Mouse (Mus musculus): ENCODE data around the gene Tpi1.
"Not testable (repeated sequence)": the region's sequence is repeated elsewhere in the genome, so short reads cannot be mapped to it uniquely, and the experiment has no call there.

Gene Tpi1

DNA sequence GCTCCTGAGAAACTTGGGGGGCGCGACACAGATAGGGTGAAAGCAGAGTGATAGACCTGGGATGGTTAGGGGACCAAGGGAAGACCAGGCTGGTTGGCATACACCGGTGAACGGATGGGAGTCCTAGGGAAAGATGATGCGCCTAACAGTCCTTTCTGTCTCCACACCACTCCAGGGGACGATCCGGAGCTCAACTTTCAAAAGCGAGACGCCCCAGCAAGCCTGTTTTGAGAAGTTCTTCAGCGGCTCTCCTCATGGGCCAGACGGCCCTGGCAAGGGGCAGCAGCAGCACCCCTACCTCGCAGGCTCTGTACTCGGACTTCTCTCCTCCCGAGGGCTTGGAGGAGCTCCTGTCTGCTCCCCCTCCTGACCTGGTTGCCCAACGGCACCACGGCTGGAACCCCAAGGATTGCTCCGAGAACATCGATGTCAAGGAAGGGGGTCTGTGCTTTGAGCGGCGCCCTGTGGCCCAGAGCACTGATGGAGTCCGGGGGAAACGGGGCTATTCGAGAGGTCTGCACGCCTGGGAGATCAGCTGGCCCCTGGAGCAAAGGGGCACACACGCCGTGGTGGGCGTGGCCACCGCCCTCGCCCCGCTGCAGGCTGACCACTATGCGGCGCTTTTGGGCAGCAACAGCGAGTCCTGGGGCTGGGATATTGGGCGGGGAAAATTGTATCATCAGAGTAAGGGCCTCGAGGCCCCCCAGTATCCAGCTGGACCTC is 4.9 kb downstream of the Tpi1 start:
- DNase-seq (ENCODE audit: low spot score in 2 of 2): peak; percentile 84 to 87

DNA sequence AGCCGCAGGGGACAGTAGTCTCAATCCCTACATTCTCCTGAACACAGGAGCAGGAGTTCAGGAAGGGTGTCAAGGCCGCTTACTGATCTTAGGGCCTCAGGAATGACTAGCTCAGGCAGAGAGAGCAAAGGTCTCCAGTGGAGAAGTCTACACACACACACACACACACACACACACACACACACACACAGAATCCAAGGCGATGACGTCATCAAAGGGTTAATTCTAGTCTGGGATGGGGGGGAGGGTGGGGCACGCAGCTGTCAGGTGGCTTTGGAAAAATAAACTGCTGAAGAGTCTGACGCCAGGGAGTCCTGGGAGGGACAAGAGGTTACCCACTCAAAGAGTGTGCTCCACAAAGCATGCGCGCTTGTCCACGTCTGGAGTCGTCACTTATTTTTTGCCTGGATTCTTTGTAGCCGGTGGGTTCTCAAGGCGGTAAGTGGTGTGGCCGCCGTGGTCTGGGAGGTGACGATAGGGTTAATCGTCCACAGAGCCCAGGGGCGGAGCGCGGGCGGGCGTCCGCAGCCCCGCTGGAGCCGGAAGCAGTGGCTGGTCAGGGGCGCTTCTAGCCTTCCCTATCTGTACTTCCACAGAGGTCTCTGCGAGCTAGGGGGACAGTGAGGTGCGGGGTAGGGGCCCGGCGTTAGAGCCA is 5.6 kb downstream of the Tpi1 start, which contains the start of gene Spsb2:
Gene Spsb2 (plus strand): TSS at position 304 of the 655 bp plus-strand sequence.
- DNase-seq (ENCODE audit: low spot score in 2 of 2): peak; percentile 77 to 78

DNA sequence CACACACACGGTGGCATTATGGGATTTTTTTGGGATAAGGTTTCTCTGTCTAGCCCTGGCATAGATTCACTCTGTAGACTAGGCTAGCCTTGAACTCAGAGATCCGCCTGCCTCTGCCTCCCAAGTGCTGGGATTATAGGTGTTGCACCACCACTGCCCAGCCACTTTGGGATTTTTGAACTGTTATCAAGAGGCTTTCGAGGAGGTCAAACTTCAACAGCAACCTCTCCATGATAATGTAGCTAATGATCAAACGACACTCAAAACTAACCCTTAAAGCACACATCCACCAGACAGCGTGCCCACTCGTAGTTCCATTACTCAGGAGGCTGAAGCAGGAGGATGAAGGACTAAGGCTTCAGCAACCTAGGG is 6.1 kb downstream of the Tpi1 start:
- DNase-seq (ENCODE audit: low spot score in 2 of 2): no peak

DNA sequence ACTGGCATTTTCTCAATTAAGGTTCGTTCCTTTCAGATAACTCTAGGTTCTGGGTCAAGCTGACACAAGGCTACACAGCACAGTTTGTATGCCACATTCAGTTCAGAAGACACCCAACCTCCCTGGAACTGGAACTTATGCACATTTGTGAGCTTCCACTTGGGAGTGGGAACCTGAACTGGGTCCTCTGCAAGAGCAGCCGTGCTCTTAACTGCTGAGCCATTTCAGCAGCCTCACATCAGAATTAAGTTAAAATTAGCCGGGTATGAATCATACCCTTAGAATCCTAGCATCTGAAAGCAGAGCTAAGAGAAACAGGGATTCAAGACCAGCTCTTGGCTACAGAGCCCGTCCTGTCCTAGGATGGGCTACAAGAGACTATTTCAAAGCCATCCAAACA is 6.7 kb downstream of the Tpi1 start:
- no peak for DNase-seq (ENCODE audit: low spot score in 2 of 2)

DNA sequence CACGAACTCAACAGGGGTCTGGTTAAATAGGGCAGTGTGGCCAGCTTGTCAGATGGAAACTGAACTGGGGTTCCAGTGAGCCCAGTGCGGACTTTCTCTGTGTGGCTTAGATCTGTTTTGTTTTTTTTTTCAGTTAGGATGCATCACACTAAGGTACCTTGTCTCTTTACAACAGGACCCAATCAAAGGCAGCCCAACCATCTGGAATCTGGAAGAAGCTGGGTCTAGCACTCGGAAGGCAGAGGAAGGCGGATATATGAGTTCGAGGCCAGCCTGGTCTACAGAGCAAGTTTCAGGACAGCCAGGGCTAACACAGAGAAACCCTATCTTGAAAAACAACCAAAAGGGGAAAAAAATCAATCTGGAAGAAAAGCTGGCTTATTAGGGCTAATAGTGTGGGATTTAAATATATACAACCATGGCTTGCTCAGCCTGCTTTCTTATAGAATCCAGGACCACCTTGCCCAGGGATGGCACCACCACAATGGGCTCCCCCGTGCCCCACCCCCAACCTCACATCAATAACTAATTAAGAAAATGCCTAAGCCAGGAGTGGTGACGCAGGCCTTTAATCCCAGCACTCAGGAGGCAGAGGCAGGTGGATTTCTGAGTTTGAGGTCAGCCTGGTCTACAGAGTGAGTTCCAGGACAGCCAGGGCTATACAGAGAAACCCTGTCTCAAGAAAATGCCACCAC is 7.5 kb downstream of the Tpi1 start:
- no peak for DNase-seq (ENCODE audit: low spot score in 2 of 2)

DNA sequence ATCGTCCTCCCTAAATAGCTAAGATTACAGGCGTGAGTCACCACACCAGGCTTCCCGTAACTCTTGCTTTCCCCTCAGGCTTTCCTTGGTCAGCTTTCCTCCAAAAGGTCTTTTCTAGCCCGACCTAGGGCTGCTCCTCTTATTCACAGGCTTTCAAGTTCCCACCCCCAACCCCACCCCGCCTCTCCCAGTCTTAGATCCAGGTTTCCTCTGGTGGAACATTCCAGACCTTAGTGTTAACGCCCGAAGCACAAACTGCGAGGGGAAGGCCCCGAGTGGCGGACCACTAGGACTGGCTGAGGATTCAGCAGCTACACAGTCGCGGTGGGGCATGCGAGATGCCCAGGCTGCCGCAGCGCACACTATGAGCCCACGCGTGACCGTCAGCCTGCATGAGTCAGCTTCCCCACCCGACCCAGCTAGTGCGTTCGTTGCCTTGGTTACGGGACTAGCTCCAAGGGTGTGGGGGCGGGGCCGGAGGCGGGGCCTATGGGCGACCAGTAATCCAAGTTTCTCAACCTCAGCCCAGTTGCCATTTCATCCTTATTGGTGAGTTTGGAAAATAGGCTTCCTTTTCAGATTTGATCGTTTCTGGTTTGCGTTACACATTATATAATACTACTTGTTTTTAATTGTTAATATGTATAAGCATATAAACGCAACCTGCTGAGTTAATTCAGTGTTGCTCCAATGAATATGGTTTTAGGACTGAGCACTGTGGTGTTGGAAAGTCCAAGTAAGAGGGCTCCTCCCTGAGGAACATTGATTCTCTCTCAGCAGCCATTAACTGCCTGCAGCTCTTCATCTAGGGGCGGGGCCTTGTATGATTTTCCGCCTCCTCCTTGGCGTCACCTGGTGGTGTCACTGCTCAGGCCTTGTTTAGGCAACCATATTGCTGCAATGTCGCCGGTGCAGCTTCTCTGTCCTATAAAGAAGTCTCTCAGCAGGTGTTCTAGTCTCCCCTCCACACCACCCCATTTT is 8.5 kb downstream of the Tpi1 start:
- DNase-seq (ENCODE audit: low spot score in 2 of 2): peak; percentile 93 to 95

DNA sequence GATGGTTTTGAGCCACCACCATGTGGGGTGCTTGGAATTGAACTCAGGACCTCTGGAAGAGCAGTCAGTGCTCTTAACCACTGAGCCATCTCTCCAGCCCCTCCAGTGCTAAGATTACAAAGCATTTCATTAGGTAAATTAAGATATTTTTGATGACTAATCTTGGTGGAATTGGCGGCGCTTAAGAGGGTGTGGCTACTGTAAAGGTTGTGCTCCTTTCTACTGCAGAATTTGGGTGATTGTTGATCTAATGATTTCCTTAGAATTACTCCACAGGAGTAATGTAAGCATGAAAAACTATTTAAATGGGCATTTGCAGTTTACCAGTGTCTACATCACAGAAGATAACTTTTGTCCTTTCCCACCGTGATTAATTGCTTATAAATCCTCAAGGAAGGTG is 9.8 kb downstream of the Tpi1 start:
- no peak for DNase-seq (ENCODE audit: low spot score in 2 of 2)

DNA sequence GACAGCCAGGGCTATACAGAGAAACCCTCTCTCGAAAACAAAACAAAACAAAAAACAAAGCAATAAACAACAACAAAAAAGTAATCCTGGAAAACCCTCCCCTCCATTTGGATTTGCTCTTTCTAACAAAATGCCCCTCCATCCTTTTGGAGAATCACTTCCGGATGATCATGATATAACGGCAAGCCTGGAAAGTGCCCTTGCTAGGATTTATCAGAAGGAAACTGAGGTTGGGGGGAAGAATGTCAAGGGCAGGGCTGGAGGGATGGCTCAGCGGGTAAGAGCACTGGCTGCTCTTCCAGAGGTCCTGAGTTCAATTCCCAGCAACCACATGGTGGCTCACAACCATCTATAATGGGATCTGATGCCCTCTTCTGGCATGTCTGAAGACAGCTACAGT is 10.4 kb downstream of the Tpi1 start:
- DNase-seq (ENCODE audit: low spot score in 2 of 2): not testable (repeated sequence)

DNA sequence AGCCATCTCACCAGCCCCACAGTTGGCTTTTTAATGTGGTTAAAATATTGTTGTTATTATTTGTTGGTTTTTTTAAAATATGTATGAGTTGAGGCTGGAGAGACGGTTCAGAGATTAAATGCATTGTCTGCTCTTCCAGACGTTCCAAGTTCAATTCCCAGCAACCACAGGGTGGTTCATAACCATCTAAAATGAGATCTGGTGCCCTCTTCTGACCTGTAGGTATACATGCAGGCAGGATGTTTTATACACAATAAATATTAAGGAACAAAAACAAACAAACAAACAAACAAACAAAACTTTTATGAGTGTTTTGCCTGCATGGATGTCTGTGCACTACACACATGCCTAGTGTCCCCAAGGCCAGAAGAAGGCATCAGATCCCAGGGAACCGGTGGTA is 11.0 kb downstream of the Tpi1 start:
- no peak for DNase-seq (ENCODE audit: low spot score in 2 of 2)

DNA sequence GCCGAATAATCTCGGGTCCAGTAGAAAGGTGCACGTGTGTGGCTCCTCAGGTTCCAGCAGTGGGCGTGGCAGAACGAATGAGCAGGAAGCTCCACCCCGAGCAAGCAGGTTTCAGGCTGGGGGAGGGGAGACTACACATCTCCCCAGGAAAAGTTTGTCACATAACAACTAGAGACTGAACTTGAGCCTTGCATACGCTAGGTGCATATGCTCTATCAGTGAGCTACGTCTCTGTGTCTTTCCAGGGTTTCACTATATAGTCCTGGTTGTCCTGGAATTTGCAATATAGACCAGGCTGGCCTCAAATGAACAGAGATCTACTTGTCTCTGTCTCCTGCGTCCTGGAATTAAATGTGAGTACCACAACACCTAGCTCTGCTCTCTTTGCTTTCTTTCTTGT is 11.7 kb downstream of the Tpi1 start:
- DNase-seq (ENCODE audit: low spot score in 2 of 2): not testable (repeated sequence)

DNA sequence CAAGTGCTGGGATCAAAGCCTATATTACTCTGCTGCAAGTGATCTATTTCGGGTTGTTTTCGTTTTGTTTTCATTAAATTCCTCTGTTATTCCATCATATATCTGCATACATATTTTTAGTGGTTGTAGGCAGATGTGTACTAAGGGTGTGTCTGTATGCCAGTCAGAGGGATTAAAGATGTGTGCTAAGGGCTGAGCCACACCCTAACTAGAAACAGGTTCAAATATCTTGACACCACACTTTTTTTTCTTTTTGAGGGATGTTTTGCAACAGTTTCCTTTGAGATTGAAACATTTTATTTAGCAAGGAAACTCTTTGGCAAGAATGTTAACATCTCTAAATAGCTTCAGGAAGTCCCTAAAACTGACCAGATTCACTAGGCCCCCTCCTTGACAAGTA is 17.9 kb downstream of the Tpi1 start:
- DNase-seq (ENCODE audit: low spot score in 2 of 2): no peak

DNA sequence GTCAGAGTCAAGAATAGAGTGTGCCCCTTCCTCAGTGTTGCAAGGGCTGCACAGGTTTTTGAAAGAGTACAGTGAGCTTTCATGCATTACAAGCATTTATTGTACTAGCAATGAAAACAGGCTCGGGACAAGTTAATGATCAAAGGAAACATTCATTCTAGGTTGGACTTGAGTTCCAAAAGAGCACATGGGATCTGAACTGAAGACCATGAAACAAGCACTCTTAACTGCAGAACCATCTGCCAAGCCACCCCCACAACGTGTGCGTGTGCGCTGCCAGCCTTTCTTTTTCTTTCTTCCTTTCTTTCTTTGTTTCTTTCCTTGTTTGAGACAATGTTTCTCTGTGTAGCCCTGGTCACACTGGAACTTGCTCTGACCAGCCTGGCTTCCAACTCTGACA is 18.3 kb downstream of the Tpi1 start:
- DNase-seq (ENCODE audit: low spot score in 2 of 2): no peak

DNA sequence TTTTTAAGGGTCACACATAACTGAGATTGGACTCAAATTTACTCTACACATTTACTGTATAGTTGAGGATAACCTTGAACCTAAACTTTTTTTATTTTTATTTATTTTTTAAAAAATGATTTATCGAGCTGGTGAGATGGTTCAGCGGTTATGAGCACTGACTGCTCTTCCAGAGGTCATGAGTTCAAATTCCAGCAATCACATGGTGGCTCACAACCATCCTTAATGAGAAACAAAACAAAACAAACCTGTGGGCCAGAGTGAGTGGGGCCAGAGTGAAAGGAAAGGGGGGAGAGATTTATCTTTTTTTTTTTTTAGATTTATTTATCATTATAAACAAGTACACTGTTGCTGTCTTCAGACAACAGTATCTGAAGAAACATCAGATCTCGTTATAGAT is 22.2 kb downstream of the Tpi1 start:
- DNase-seq (ENCODE audit: low spot score in 2 of 2): no peak

DNA sequence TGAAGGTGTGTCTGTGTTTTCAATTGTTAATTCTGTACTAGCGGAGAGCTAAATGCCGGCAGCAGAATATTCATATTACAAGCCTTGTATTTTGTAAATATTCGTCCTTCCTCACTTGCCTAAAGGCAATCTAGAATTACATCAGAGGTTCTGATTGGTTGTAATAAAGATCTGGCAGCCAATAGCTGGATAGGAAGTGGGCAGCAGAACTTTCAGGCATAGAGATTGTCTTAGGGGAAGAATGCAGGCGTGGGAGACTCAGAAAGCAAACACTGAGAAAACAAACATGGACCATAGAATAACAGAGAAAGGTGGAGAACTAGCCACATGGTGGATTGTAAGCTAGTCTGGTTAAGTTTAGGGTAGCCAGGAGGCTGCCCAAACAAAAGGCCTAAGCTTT is 24.0 kb downstream of the Tpi1 start:
- DNase-seq (ENCODE audit: low spot score in 2 of 2): no peak

DNA sequence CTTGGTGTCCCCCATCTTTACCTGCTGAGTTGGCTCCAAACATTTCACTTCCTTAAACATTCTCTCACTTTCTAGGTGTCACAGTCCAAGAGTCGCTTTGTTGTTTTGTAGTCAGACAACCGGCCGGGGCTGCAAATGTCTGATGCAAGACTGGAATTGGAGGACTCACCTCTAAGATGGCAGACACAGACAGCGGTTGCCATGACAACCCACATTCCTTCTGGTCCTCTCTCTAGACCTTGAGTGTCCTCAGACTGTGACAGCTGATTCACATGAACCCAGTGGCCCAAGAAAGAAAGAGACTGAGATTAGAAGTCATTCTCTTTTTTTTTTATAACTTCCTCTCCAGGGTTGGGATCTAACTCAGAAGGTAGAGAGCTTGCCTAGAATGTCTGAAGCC is 24.6 kb downstream of the Tpi1 start:
- DNase-seq (ENCODE audit: low spot score in 2 of 2): no peak

DNA sequence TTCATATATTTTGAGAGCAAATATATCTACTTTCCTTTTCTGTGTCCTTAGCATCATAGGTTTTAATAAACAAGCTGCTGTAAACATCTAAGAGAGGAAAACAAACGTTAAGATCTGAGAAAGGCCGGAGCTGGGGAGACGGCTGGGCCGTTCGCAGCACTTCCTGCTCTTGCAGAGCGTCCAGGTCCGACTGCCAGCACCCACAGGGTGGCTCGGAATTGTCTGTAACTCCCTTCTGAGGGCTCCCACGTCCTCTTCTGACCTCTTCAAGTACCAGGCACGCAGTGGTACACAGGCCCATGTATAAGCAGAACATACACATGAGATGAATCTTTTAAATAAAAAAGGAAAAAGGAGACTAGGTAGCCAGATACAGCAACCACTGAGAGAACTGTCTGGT is 26.4 kb downstream of the Tpi1 start:
- no peak for DNase-seq (ENCODE audit: low spot score in 2 of 2)

DNA sequence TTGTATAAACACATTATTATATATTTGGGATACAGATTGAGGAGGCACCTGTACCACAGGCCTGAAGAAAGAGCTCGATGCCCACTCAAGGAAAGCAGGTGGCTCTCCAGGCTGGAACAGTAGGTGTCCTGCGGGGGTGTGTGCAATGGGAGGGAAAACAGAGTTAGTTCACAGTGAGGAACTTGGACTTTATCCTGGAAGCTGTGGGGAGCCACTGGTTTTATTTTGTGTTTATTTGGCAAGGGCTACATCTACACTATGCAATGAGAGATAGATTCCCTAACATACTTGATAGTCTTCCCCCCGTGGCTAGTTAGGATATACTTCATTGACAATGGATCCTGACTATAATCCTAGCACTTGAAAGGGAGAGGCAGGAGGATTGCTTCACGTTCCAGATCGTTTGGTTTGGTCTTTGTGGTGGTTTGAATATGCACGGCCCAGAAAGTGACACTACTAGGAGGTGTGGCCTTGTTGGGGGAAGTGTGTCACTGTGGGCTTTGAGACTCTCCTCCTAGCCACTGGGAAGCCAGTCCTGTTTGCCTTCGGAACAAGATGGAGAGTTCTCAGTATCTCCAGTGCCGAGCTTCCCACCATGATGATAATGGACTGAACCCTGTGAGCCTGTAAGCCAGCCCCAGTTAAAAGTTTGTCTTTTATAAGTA is 27.2 kb downstream of the Tpi1 start:
- DNase-seq (ENCODE audit: low spot score in 2 of 2): no peak

DNA sequence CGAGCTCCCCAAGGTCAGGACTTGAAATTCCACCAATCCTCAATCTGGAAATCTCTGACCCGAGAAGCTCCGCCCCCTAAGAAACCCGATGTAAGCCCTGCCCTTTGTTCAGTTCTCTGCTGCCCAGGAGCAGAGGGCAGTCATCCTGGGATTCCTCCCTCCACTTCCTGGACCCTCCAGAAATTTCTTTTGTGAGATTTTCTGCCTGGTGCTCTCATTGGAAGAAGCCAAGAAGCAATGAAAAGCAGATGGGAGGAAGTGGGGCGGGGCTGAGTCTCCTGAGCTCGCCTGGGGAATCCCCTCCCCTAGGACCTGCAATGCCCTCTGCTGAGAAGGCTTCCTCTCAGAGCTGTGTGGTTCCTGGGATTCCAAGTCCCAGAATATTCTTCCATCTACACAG is 31.7 kb downstream of the Tpi1 start:
- DNase-seq (ENCODE audit: low spot score in 2 of 2): peak; percentile 23 to 34

DNA sequence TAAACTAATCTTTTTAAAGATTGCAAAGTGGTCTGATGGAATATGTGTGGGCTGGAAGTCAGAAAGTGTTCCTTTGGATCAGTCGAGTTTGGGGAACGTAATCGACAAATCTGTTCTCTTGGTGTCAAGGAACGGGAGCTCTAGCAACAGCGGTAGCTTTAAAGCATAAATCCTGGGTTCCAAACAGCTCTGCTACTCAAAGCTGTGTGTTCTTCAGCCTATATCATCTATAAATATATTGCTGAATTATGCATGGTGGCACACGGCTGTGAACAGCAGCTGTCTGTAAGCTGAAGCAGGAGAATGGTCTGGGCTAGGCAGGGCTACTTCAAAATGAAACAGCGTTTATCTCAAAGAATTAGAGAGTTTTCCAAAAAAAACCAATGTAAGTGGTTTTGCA is 33.2 kb downstream of the Tpi1 start:
- no peak for DNase-seq (ENCODE audit: low spot score in 2 of 2)

DNA sequence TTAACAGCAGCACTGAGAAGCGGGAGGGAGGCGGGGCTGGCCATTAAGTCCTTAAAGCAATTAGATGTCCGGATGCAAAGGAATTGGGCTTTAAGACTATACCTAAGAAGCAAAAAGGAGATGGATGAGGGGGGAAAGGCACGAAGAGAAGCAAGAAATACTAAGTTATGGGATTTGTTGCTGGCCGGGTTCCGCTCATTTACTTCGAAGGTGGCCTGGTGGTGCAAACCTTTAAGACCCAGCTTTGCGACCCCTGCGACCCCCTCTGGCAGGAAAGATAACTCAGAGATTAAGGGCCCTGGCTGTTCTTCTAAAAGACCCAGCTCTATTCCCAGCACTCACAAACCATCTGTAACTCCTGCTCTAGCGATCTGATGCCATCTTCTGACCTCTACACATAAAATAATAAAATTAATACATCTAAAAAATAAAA is 34.1 kb downstream of the Tpi1 start:
- no peak for DNase-seq (ENCODE audit: low spot score in 2 of 2)
